Mouse (Mus musculus): ENCODE measurements around the gene Pde4c.

The Pde4c gene

GRCm38 (mm10) chr8:70758616-70759561, 35.4 kb downstream of the Pde4c start:
- CTCF ChIA-PET, result interaction anchor here in 3 of 4 experiments (0.6 to 2.0 kb wide), 8 partner anchors 10 to 165 kb away, joined by 3 to 9 read pairs (median 4); partner anchors contain the start of genes Gm3336 (in 2 of the 3) and Isyna1 (in 1 of the 3)
- POLR2A ChIA-PET, result interaction anchor here (0.6 to 14.5 kb wide), 22 partner anchors 6 to 149 kb away, joined by 3 to 148 read pairs (median 4); partner anchors contain the start of genes Jund (in 3 of the 4), Arrdc2 (in 2 of the 4), Lsm4 (in 2 of the 4) and Gm3336 (in 1 of the 4)

GRCm38 (mm10) chr8:70760350-70760749, 36.8 kb downstream of the Pde4c start:
- CTCF ChIA-PET, result interaction anchor here in 3 of 4 experiments (0.6 to 1.2 kb wide), 20 partner anchors 8 to 151 kb away, joined by 3 to 10 read pairs (median 4); partner anchors contain the start of genes Gm3336 (in 2 of the 3), Lsm4 (in 1 of the 3), Pde4c (in 1 of the 3) and Pik3r2 (in 1 of the 3)
- POLR2A ChIA-PET, result interaction anchor here (0.6 to 12.4 kb wide), 50 partner anchors 8 to 810 kb away, joined by 3 to 201 read pairs (median 6); partner anchors contain the start of genes Arrdc2 (in 4 of the 4), Jund (in 3 of the 4), Pik3r2 (in 3 of the 4) and Mast3 (in 2 of the 4)

GRCm38 (mm10) chr8:70760775-70761406, 37.4 kb downstream of the Pde4c start, which contains the start of gene Mpv17l2:
Mpv17l2 (minus strand) TSS chr8:70760946.
- CTCF ChIA-PET, result interaction anchor here in 3 of 4 experiments (0.6 to 2.0 kb wide), 26 partner anchors 8 to 152 kb away, joined by 3 to 10 read pairs (median 4); partner anchors contain the start of genes Gm3336 (in 3 of the 3), Arrdc2 (in 1 of the 3), Lsm4 (in 1 of the 3) and Pde4c (in 1 of the 3)

GRCm38 (mm10) chr8:70762118-70762517, 38.6 kb downstream of the Pde4c start:
- POLR2A ChIA-PET, result interaction anchor here in 3 of 4 experiments (0.6 to 12.4 kb wide), 37 partner anchors 8 to 251 kb away, joined by 3 to 201 read pairs (median 7); partner anchors contain the start of genes Jund (in 3 of the 3), Rpl18a (in 3 of the 3), Arrdc2 (in 2 of the 3) and Lsm4 (in 2 of the 3)
- CTCF ChIA-PET, result interaction anchor here (1.0 to 2.9 kb wide), 18 partner anchors 8 to 202 kb away, joined by 3 to 27 read pairs (median 6); partner anchors contain the start of genes Arrdc2 (in 3 of the 4), Gm3336 (in 2 of the 4), Lrrc25 (in 1 of the 4) and Rab3a (in 1 of the 4)

More at GRCm38 (mm10) chr8:70760775-70761406, 37.4 kb downstream of the Pde4c start, which contains the start of gene Mpv17l2:
- POLR2A ChIA-PET, result interaction anchor here (0.6 to 12.4 kb wide), 69 partner anchors 8 to 809 kb away, joined by 3 to 201 read pairs (median 4); partner anchors contain the start of genes Arrdc2 (in 4 of the 4), Jund (in 3 of the 4), Pik3r2 (in 3 of the 4) and Mast3 (in 2 of the 4)

GRCm38 (mm10) chr8:70763354-70763753, 39.8 kb downstream of the Pde4c start:
- ChIA-PET POLR2A (interaction anchor here in 3 of 4 experiments (0.5 to 12.4 kb wide), 44 partner anchors 9 to 253 kb away, joined by 3 to 201 read pairs (median 6); partner anchors contain the start of genes Arrdc2 (in 3 of the 3), Jund (in 2 of the 3), Pik3r2 (in 2 of the 3) and Rab3a (in 2 of the 3)), CTCF (interaction anchor here (0.5 to 2.9 kb wide), 56 partner anchors 8 to 622 kb away, joined by 3 to 27 read pairs (median 4); partner anchors contain the start of genes Gm3336 (in 4 of the 4), Arrdc2 (in 3 of the 4), Lrrc25 (in 1 of the 4) and Rab3a (in 1 of the 4))

GRCm38 (mm10) chr8:70764026-70764425, 40.5 kb downstream of the Pde4c start:
- CTCF ChIA-PET, result interaction anchor here (0.6 to 2.9 kb wide), 42 partner anchors 9 to 621 kb away, joined by 3 to 27 read pairs (median 4); partner anchors contain the start of genes Arrdc2 (in 3 of the 4), Gm3336 (in 3 of the 4), Lrrc25 (in 1 of the 4) and Rab3a (in 1 of the 4)
- POLR2A ChIA-PET, result interaction anchor here in 3 of 4 experiments (0.6 to 12.4 kb wide), 39 partner anchors 9 to 148 kb away, joined by 3 to 201 read pairs (median 7); partner anchors contain the start of genes Arrdc2 (in 3 of the 3), Jund (in 2 of the 3), Pik3r2 (in 2 of the 3) and Rab3a (in 2 of the 3)

- ChIA-PET POLR2A (interaction anchor here in 3 of 4 experiments (0.6 to 12.4 kb wide), 27 partner anchors 9 to 413 kb away, joined by 3 to 201 read pairs (median 7); partner anchors contain the start of genes Arrdc2 (in 2 of the 3), Jund (in 2 of the 3), Pik3r2 (in 2 of the 3) and Rab3a (in 2 of the 3)), CTCF (interaction anchor here in 3 of 4 experiments (0.5 to 2.9 kb wide), 15 partner anchors 13 to 155 kb away, joined by 3 to 22 read pairs (median 6); partner anchors contain the start of genes Arrdc2 (in 2 of the 3), Gm3336 (in 1 of the 3) and Lrrc25 (in 1 of the 3))
Observed at GRCm38 (mm10) chr8:70764676-70765075, 41.2 kb downstream of the Pde4c start.

GRCm38 (mm10) chr8:70765329-70765728, 41.8 kb downstream of the Pde4c start:
- CTCF ChIA-PET, result interaction anchor here in 3 of 4 experiments (0.5 to 2.9 kb wide), 9 partner anchors 13 to 281 kb away, joined by 3 to 21 read pairs (median 3); partner anchors contain the start of genes Arrdc2 (in 1 of the 3) and Gm3336 (in 1 of the 3)
- POLR2A ChIA-PET, result interaction anchor here in 3 of 4 experiments (0.6 to 12.4 kb wide), 35 partner anchors 9 to 900 kb away, joined by 3 to 201 read pairs (median 9); partner anchors contain the start of genes Arrdc2 (in 2 of the 3), Jund (in 2 of the 3), Pik3r2 (in 2 of the 3) and Rab3a (in 2 of the 3)

GRCm38 (mm10) chr8:70765838-70766570, 42.5 kb downstream of the Pde4c start:
- CTCF ChIA-PET, result interaction anchor here in 3 of 4 experiments (0.5 to 2.2 kb wide), 14 partner anchors 9 to 282 kb away, joined by 3 to 9 read pairs (median 4); partner anchors contain the start of genes Arrdc2 (in 2 of the 3) and Gm3336 (in 1 of the 3)
- POLR2A ChIA-PET, result interaction anchor here in 3 of 4 experiments (0.6 to 12.4 kb wide), 70 partner anchors 8 to 900 kb away, joined by 3 to 201 read pairs (median 6); partner anchors contain the start of genes Arrdc2 (in 3 of the 3), Jund (in 3 of the 3), Pik3r2 (in 3 of the 3) and Rab3a (in 3 of the 3)

GRCm38 (mm10) chr8:70766571-70767440, 43.3 kb downstream of the Pde4c start:
- ChIA-PET CTCF (interaction anchor here (0.6 to 3.9 kb wide), 20 partner anchors 9 to 239 kb away, joined by 3 to 27 read pairs (median 4); partner anchors contain the start of genes Arrdc2 (in 2 of the 4), Gm3336 (in 2 of the 4), Fkbp8 (in 1 of the 4) and Kxd1 (in 1 of the 4)), POLR2A (interaction anchor here in 3 of 4 experiments (0.6 to 12.4 kb wide), 84 partner anchors 8 to 899 kb away, joined by 3 to 201 read pairs (median 5); partner anchors contain the start of genes Arrdc2 (in 3 of the 3), Jund (in 3 of the 3), Pik3r2 (in 3 of the 3) and Rab3a (in 3 of the 3))

GRCm38 (mm10) chr8:70767503-70767902, 44.0 kb downstream of the Pde4c start:
- POLR2A ChIA-PET, result interaction anchor here (0.6 to 12.4 kb wide), 69 partner anchors 9 to 740 kb away, joined by 3 to 201 read pairs (median 5); partner anchors contain the start of genes Arrdc2 (in 4 of the 4), Rab3a (in 3 of the 4), Jund (in 2 of the 4) and Mast3 (in 2 of the 4)
- CTCF ChIA-PET, result interaction anchor here in 3 of 4 experiments (0.6 to 3.9 kb wide), 17 partner anchors 9 to 240 kb away, joined by 3 to 27 read pairs (median 4); partner anchors contain the start of genes Arrdc2 (in 2 of the 3), Gm3336 (in 2 of the 3), Fkbp8 (in 1 of the 3) and Kxd1 (in 1 of the 3)

- ChIA-PET CTCF (interaction anchor here (0.6 to 3.9 kb wide), 39 partner anchors 7 to 265 kb away, joined by 3 to 27 read pairs (median 4); partner anchors contain the start of genes Arrdc2 (in 3 of the 4), Gm3336 (in 2 of the 4), Mpv17l2 (in 2 of the 4) and Rab3a (in 1 of the 4)), POLR2A (interaction anchor here (0.6 to 12.9 kb wide), 65 partner anchors 7 to 709 kb away, joined by 3 to 201 read pairs (median 4); partner anchors contain the start of genes Arrdc2 (in 4 of the 4), Gm3336 (in 3 of the 4), Pik3r2 (in 3 of the 4) and Jund (in 2 of the 4))
Observed at GRCm38 (mm10) chr8:70768231-70768776, 44.8 kb downstream of the Pde4c start.

- CTCF ChIA-PET, result interaction anchor here (0.6 to 3.9 kb wide), 46 partner anchors 8 to 566 kb away, joined by 3 to 27 read pairs (median 4); partner anchors contain the start of genes Arrdc2 (in 3 of the 4), Gm3336 (in 3 of the 4), Mpv17l2 (in 2 of the 4) and Rab3a (in 1 of the 4)
- POLR2A ChIA-PET, result interaction anchor here in 3 of 4 experiments (0.5 to 12.9 kb wide), 64 partner anchors 8 to 709 kb away, joined by 3 to 163 read pairs (median 4); partner anchors contain the start of genes Gm3336 (in 3 of the 3), Pik3r2 (in 3 of the 3), Arrdc2 (in 2 of the 3) and Jund (in 2 of the 3)
Observed at GRCm38 (mm10) chr8:70768956-70769355, 45.4 kb downstream of the Pde4c start.
